Mouse (Mus musculus): ENCODE measurements around the gene Otulin.
A peak's percentile ranks its signal among the peaks of the same experiment; 100 is the strongest.

Otulin gene

DNA sequence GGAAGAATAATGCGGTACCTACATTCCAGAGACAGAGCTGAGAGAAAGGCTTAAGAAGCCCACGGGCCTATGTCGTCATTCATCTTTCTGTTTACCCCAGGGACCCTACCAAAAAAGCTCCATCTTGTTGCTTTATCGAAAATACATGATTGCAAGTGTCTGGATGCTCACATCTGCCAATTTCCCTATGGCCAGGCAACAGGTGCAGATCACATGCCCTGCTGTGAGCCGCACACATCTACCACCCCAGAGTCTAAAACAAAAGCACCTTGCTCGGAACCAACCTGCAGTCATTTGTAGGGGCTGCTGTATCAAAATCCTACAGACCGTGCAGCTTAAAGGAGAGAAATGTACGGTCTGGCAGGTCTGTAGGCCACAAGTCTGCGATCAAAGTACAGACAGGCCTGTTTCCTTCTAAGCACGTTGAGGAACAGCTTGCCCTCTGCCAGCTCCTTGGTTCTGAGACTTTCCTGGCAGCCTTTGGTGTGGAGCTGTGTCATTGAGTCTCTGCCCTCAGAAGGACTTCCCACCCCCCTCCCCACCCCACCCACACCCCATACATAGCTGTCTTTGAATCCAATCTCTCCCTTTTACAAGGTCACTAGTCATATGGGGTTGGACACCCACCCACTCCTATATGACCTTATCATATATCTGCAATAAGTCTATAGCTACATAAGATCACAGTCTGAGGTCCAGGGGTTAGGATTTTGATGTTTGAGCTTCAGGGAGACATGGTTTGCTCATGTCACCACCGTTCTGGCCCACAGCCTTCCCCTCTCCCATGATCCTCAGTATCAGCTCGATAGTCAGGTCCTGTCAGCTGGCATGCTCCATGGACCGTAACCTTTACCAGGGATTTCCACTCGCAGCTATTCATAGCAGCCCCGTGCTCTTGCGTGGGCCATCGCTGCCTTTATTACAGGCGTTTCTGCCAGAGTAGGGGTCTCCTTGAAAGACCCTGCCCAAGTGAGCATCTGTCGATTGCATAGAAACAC, 79.1 kb downstream of the Otulin start:
- DNase-seq (ENCODE audit: low spot score in 2 of 2) = no peak

DNA sequence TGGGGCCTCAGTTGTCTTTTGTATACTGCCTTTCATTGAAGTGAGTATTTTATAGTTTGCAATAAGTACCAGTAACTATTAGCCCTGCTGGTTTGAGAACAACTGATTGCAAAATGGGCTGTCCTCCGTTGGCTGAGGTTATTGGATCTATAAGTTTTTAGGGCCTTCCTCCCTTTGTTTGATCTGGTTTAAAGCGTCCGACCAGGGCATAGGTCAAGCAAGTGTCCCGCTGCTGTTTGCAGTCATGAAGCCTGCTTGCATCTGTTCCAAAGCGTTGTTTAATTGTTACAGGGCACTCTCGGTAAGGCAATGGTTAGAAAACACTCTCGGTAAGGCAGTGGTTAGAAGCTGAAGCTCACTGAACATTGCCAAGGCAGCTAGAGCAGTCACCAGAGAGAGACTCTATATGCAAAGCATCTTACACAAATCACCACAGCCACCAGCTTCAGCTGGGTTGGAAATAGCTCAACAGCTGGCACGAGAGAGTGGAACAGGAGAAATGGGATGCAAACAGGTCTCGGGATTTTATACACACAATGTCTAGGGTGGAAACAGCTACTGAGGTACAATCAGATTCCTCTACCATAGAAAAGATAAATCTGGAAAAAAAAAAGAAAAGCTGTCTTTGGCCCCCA, 80.0 kb downstream of the Otulin start:
- no peak for DNase-seq (ENCODE audit: low spot score in 2 of 2)

DNA sequence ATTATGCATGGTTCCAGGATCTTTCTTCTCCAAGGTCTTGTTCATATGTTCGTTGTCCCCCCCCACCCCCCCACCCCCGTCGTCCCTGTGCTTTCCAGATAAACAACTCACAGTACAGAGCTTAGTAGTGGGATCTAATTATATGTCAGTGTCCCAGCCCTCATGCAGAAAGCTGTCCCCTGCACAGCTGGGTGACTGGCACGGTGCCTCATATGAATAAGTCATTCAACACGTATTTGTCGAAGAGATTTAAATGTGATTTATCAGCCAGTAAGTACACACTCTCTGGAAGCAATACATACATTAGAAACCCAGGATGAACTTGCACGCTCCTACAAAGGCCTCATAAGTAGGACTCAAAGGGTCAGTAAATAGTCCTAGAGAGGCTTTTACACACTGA, 80.6 kb downstream of the Otulin start:
- DNase-seq (ENCODE audit: low spot score in 2 of 2) = no peak

DNA sequence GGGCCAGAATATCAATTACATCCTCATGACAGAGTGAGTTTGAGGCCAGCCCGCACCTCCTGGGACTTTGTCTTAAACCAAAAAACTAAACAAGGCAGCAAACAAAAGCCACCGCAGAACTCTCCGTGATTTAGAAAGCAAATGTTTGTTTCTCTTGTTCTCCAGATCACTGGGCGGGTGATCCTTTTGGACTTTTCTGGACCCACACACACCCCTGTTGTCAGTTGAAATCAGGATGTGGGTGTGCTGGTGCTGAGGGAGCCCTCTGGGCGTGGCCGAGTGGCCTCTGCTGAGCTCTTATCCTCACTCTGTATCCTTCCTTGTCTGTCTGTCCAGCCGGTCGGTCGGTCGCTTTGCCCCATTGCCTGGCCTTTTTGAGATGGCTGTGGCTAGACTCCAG, 81.4 kb downstream of the Otulin start:
- no peak for DNase-seq (ENCODE audit: low spot score in 2 of 2)

DNA sequence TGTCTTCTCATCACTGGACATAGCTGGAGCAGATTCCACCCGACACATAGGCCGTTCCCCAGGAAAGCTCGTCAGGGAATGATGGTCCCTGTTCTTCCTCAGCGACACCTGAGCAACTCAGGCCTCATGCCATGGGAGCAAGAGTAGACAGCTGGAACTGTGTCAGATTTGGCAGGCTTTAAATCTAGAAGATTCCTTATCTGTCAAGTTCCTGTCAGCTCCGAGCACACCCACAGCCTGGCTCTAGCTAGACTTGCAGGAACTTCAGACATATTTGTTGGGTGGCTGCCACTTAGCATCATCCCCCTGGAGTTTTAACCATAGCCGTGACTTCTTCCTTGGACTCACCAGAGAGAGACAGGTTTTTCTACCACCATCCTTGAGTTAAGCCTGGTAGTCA, 82.4 kb downstream of the Otulin start:
- DNase-seq (ENCODE audit: low spot score in 2 of 2) = no peak

DNA sequence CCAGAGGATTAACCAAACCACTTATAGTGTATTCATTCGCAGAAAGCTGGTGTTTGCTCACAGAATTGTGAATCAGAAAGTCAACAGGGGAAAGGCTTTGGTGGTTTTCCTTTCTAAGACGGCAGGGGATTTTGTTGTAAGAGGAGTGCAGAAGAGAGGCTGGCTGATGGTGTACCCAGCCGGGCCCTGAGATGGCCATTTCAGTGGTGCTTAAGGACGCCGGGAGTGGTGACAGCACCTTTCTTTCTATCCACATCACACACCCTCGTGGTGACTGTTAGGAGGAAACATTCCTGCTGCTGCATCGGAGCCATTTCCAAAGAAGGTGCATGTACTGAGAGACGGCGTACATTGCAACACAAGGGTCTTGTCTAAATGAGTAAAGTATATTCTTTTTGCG, 85.3 kb downstream of the Otulin start:
- no peak for DNase-seq (ENCODE audit: low spot score in 2 of 2)

DNA sequence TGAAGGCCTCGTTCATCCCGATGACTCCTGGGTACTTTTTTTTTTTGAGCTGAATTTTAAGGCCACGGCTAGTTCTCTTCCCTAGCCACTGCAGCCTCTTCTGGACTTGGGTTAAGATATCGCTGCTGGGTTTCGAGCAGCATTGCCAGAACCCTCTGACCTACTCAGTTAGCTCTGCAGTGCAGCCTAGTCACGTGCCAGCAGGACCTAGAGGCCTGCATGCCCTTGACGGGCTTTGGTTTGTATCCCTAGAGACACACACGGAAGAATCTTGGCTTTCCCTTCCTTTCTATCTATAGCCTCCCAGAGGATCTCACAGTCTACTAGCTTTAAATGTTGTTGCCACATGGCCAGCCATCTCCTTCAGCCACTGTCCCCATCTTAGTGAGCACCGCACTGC, 90.7 kb downstream of the Otulin start:
- DNase-seq (ENCODE audit: low spot score in 2 of 2) = peak in 1 of 2 experiments; percentile 29

DNA sequence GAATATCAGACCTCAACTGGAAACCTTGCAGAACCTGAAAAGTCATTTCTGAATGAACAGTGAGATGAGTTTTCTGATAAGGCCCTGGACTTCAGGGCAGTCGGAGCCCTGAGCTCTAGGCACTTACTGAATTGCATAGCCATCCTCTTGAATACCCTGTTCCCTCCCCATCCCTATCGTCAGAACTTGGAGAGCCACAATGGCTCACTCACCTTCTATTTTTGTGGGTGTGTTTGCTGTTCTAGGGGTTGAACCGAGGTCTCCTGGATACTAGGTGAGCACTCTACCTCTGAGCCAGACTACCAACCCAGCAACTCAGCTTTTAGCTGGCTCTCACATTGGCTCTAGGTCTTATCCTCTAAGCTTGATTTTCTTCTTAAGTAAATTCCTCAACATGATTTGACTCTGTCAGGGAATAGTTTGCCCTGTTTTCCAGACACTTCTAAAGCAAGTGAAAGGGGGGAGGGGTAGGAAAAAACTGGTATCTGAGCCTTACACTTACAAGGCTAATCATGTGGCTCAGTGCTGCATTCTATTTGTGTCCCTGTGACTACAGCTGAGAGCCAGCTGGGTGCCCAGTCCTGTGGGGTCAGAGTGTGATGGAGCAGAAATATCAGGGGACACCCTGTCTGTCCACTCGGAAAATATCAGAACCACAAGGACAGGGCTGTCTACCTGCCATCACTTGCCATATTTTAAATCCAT, 92.8 kb downstream of the Otulin start:
- DNase-seq (ENCODE audit: low spot score in 2 of 2) = no peak

DNA sequence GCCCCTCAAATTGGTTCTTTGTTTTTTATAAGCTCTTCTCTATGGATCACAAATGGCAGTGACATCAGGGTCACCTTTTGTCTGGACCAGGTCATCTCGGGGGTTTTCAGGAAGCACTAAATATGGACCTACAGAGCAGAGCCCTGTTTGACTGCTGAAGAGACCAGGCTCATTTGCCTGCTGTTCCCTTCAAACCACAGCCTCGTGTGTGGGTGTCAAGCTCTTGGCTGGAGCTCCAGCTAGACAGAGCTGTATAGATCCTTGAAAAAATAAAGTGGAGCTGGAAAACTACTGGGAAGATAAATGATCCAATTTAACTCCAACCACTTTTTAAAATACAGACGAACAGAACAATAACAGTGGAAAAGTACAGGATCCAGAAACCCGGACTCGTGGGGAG, 93.7 kb downstream of the Otulin start:
- DNase-seq (ENCODE audit: low spot score in 2 of 2) = no peak

DNA sequence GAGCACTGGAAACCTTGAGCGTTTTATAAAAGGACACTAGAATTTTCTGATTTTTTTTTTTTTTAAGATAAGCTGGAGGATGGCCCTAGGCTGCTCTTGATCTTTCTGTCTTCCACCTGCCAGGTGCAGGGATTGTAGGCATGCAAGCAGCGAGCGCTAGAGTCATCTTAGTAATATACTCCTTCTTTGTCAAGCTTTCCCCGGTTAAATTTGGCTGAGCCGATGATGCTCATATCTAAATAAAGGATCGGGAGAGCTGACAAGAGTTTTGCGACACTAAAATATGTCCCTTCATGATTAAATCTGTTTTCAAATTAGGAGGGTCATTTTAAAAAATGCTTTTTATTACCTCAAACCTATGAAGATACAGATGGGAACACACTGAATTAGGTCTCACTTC, 94.3 kb downstream of the Otulin start:
- DNase-seq (ENCODE audit: low spot score in 2 of 2) = no peak

DNA sequence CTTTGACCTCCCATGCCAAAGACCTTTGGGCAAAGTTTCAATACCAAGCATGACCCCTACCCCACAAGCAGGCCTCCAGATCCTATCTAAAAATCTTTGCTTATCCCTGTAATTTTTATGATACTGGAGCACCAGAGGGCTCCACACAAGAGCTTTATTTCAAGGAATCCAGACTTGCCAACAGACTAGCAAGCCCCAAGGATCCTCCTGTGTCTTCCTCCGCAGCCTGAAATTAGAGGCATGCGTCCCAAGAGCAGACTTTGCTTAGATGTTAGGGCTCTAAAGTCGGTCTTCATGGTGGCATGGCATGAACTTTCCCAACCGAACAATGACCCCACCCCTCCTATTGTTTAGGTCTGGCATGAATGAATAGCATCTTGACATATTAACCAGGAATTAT, 94.8 kb downstream of the Otulin start:
- DNase-seq (ENCODE audit: low spot score in 2 of 2) = no peak

DNA sequence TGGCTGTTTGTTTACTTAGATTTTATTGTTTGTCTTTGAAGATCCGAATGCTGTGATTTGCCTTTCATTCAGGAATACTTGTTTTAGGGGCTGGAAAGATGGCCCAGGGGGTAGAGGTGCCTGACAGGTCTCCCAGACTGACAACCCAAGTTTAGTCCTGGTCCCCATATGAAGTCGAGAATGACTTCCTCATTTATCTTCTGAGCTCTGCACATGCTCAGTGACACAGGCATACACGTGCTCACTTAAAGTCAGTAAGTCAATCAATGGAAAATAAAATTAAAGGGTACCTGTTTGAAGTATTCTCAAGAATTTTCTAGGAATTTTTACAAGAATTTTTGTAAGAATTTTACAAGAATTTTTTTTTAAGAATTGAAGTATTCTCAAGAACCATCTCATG, 97.5 kb downstream of the Otulin start:
- DNase-seq (ENCODE audit: low spot score in 2 of 2) = no peak

DNA sequence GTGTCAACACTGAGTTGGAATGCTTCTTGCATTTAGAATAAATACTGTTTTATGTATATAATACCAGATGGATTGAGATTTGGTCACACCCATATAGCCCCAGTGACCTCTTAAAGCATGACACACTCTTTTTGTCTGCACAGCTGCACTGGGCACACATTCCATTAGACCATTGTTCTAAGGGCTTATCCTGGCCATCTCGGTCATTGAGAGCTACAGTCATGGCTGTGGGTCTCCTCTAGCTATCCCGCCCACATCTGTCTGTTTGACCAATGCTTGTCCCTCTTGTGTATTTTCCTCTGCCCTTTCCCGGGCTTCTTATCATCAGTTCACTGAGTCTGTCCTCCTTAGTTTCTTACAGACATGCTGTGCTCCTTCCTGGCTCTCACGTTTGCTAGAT, 100.5 kb downstream of the Otulin start:
- DNase-seq (ENCODE audit: low spot score in 2 of 2) = no peak

DNA sequence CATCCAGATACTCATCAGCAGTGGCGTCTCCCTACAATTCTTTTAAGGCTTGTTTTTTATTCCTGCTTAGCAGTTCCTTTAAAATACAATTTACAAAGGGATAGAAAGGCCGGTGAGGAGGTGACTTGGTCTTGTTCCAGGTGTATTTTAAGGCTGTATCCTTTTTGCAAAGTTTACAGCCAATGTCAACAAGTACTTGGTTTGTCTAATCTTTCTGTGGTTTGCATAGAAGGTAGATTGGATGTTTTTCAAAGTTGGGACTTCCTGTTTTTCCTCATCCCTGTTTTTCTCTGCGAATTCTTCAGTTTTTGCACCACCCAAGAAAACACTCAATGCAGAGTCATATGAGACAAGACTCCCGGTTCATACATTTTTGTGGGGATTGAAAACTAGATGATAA, 101.6 kb downstream of the Otulin start:
- DNase-seq (ENCODE audit: low spot score in 2 of 2) = no peak

DNA sequence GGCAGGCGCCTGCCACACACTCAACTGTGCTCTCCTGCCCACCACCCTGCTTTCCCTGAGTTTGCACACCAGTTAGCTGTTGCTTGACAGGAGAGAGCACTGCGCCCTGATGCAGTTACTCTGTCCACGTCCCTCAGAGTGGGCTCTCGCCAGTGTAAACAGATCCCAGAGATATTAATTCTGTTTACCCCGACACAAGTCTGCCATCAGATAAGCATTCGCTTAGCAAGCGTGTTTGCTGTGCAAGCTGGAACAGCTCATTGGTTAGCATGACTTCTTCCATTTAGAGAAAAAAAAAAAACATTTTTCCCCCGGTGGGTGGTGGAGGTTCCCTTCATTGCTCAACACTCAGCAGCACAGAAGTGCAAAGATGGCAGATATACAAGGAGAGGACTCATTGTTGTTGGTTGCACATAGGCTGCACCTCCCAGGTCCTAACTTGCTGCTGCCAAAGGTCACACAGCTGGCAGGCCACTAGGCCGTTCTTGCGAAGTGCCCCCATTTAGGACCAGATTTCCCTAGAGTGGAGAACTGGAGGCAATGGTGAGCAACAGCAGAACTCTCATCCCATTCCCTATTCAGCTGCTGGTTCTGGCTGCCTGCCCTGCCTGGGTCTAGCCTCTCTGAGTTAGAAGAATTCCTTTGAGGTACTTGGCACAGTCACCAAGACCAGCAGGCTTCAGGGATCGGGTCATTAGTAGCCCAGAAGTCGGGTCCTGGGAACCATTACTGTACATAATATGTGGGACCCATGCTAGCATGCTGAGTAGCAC, 105.1 kb downstream of the Otulin start:
- peak; percentile 33 to 53 for DNase-seq (ENCODE audit: low spot score in 2 of 2)

DNA sequence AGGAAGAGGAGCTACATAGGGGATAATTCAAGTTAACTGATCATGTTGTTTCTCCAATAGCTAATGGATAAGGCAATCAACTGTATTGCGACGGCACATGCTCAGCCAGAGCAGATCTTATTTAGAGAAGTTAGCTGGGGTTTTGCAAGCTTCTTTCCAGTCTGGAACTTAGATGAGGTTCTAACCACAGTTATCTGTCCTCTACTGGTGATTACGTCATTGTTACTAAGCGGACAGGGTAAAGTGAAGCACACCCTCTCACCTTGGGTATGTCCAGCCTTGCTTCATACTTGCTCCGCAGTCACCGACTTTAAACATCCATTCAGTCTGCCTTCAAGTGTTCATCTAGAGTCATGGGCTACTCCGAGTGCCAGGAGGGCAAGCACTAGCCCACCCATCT, 110.6 kb downstream of the Otulin start:
- DNase-seq (ENCODE audit: low spot score in 2 of 2) = no peak

DNA sequence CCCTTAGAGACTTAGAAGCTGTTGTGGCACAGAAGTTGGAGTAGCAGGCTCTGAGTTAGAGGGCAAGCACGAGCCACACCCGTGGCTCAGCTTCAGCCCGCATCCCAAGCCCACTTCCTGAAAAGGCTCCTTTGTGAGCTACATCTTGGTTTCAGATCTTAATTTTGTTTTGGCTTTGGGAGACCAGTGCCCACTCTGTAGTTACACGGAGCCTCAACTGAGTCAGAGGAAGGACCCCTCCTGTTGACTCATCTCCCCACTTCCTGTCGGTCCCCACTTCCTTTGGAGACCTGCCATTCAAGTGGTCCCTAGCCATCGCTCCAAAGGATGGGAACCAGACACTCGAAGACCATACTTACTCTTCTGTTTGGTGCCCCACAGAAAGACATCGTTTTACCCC, 112.5 kb downstream of the Otulin start:
- no peak for DNase-seq (ENCODE audit: low spot score in 2 of 2)

DNA sequence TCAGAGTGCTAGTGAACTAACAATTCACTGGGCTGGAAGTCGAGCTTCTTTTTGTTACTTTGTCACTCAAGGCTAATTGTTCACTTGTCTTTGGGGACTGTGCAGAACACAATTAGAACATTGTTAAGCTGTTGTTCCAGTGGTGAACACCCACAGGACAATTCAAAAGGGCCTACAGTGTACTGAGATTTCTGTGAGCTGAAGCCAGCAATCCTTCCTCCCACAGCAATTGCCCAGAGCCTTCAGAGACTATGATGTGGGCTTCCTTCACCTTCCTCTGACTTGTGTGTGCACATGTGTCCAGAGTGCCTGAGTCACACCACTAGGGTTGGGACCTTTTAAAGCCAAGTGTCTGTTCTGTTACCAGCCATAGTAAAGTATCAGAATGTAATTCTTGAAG, 113.6 kb downstream of the Otulin start:
- DNase-seq (ENCODE audit: low spot score in 2 of 2) = no peak

DNA sequence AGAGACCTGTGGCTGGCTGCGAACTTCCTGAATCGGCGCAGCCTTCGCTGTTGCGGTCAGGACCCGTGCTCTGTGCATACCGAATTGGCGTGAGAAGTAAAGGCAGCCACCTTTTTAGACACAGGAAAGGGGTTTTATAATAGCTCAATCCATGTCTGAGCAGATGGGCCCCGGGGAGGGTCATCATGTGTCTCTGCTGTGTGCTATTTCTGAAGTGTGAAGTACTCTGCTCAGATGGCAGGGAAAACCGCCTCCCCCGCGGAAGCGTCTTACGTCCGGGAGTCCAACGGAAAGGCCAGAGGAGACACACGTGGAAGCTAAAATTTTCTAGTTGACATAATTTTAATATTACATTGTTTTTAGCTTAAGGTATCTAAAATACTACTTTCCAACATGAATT, 121.5 kb downstream of the Otulin start:
- DNase-seq (ENCODE audit: low spot score in 2 of 2) = no peak

DNA sequence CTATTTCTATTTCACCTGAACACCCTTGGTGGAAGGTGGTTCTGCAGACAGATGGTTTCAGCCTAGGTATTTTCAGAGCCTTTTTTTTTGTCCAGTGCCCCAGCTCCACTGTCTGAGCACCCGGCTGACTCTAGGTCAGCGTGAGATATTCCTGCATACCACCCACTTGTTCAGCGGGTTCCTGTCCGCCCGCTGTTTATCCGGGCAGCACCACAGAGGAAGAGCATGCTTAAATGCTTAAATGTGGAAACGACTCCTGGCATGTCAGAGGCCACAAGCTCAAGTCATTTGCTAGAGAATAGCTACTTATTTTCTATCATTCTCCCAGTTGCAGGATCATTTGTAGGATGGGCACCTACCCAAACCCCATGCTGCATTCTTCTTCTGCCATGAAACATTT, 122.3 kb downstream of the Otulin start:
- DNase-seq (ENCODE audit: low spot score in 2 of 2) = no peak

DNA sequence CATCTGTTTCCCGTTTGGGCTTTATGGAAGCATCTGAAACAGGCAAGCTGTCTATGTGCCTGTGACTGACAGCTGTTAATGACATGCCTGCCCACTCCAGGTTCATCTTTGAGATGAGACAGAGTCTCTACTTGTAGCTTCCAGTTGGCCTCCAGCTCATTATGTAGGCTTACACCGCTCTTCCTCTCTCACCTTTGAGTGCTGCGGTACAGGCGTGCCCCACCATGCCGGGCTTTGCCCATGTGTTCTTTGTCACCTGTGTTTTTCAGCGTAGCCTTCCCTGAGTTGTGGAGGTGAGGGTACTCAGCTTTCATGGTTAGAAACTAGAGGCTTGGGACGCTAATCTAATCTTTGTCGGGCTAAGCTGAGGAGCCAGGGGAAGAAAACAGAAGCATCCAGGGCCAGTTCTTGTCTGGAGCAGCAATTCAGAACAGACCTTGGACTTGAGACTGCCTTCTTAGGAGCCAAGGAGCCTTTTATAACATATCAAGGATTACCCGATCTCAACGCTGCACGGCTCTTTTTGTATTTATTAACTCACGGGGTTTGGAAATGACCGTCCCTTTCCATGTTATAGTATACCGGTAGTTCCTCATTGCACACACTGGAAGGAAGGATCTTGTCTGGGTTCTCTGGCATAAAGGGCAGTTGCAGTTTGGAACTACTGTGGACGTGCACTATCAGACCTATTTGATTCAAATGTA, 123.4 kb downstream of the Otulin start:
- DNase-seq (ENCODE audit: low spot score in 2 of 2) = no peak
